Mouse (Mus musculus): Measurements from ENCODE around the gene 2010111I01Rik. TPM values are rescaled to one million over a fixed set of nuclear protein-coding genes. Genes with fewer than 3 reads are reported as not detected.
A peak's percentile ranks its signal among the peaks of the same experiment; 100 is the strongest.

2010111I01Rik gene
- total and polyA plus RNA-seq, 3 experiments, result 13.3 to 19.8 (median 14.4) TPM

- Histone ChIP-seq H3K9me3 (replicated peaks; ENCODE audit: low read length) (no peaks in the 10 kb centered on the region), H3K27me3 (replicated peaks) (no peaks in the 10 kb centered on the region), H3K4me1 (ENCODE audit: control insufficient read depth in 1 of 2, insufficient read depth in 2 of 2) (peaks cover 2 to 4% of the 10 kb centered on the region in 2 experiments), H3K79me2 (replicated peaks; ENCODE audit: control insufficient read depth, extremely low read depth, insufficient read depth, poor library complexity, severe bottlenecking) (no peaks in the 10 kb centered on the region), H3K36me3 (replicated peaks in 1 of 2; ENCODE audit: control insufficient read depth in 1 of 2, insufficient read depth in 1 of 2, low read length in 1 of 2) (no peaks in the 10 kb centered on the region), H3K4me2 (ENCODE audit: insufficient read depth, low read depth, poor library complexity, severe bottlenecking) (no peak overlapping the region), H3K4me3 (replicated peaks in 1 of 3; ENCODE audit: low read depth in 2 of 3, low read length in 2 of 3, poor library complexity in 1 of 3) (no peak overlapping the region), H3K9ac (ENCODE audit: insufficient read depth, low read depth) (no peak overlapping the region), H3K27ac (ENCODE audit: insufficient read depth, low read depth) (no peak overlapping the region)
- in situ Hi-C loops (cut with MboI; ENCODE audit: low pct_ligation_motif_present, low pct_unique_long_range_greater_than_20kb, low sequenced_read_pairs) (no loop called here), dilution Hi-C loops (cut with MboI; ENCODE audit: extremely low pct_ligation_motif_present, extremely low pct_unique_long_range_greater_than_20kb, low sequenced_read_pairs) (no loop called here)
- TF ChIP-seq RAD21 (IDR thresholded peaks at IDR 0.05; ENCODE audit: low read depth, low read length) (peak; percentile 12), MXI1 (IDR thresholded peaks at IDR 0.05; ENCODE audit: low read depth, low read length) (no peak), EP300 (IDR thresholded peaks at IDR 0.05; ENCODE audit: low read length) (no peak), TCF12 (IDR thresholded peaks at IDR 0.05; ENCODE audit: low read depth, low read length) (no peak), CHD2 (IDR thresholded peaks at IDR 0.05; ENCODE audit: low read length) (no peak), NELFE (IDR thresholded peaks at IDR 0.05; ENCODE audit: low read depth, low read length) (no peak), CHD1 (IDR thresholded peaks at IDR 0.05; ENCODE audit: low read depth, low read length) (no peak), CTCF (conservative IDR thresholded peaks at IDR 0.05 in 1 of 2, IDR thresholded peaks at IDR 0.05 in 1 of 2; ENCODE audit: low read depth in 2 of 2, low read length in 2 of 2) (peak in 1 of 2 experiments; percentile 18; a peak in 1 of 4 replicates), MYC (IDR thresholded peaks at IDR 0.05; ENCODE audit: low read depth, low read length) (no peak), POLR2A (IDR thresholded peaks at IDR 0.05; ENCODE audit: low read depth, low read length) (no peak), JUND (conservative IDR thresholded peaks at IDR 0.05; ENCODE audit: low read depth, low read length) (no peak), NRF1 (IDR thresholded peaks at IDR 0.05; ENCODE audit: low read depth, low read length) (no peak), TBP (conservative IDR thresholded peaks at IDR 0.05; ENCODE audit: low read depth, low read length) (no peak), MAZ (IDR thresholded peaks at IDR 0.05; ENCODE audit: low read depth, low read length) (no peak), UBTF (IDR thresholded peaks at IDR 0.05; ENCODE audit: low read depth, low read length) (no peak), IRF4 (IDR thresholded peaks at IDR 0.05; ENCODE audit: low read depth, low read length) (no peak), MAX (IDR thresholded peaks at IDR 0.05; ENCODE audit: low read length) (no peak), SMC3 (IDR thresholded peaks at IDR 0.05; ENCODE audit: low read depth, low read length) (no peak)
- no peak for DNase-seq (ENCODE audit: extremely low read depth)
Observed at GRCm38 (mm10) chr13:62944109-62944508, 20.6 kb upstream of the 2010111I01Rik start.

- no peaks in the 10 kb centered on the region for H3K79me2 ChIP-seq (replicated peaks; ENCODE audit: control insufficient read depth, extremely low read depth, insufficient read depth, poor library complexity, severe bottlenecking)
- no peaks in the 10 kb centered on the region for H3K27me3 ChIP-seq (replicated peaks)
- H3K4me3 ChIP-seq (replicated peaks in 1 of 3; ENCODE audit: low read depth in 2 of 3, low read length in 2 of 3, poor library complexity in 1 of 3), result no peak overlapping the region
- H3K9me3 ChIP-seq (replicated peaks; ENCODE audit: low read length), result no peaks in the 10 kb centered on the region
- no peaks in the 10 kb centered on the region for H3K36me3 ChIP-seq (replicated peaks in 1 of 2; ENCODE audit: control insufficient read depth in 1 of 2, insufficient read depth in 1 of 2, low read length in 1 of 2)
- no peak overlapping the region for H3K27ac ChIP-seq (ENCODE audit: insufficient read depth, low read depth)
- TF ChIP-seq ZNF384 (IDR thresholded peaks at IDR 0.05; ENCODE audit: low read depth, low read length), result peak; percentile 9; the same call in 1 of the 2 replicates
- 0 out of 2 replicates have a peak, but pooled peaks have one; percentile 1 for TF ChIP-seq BHLHE40 (IDR thresholded peaks at IDR 0.05; ENCODE audit: low read depth, low read length)
- TF ChIP-seq KAT2A (IDR thresholded peaks at IDR 0.05; ENCODE audit: insufficient replicate concordance, low read length), result no peak
- no peak for TF ChIP-seq MAX (IDR thresholded peaks at IDR 0.05; ENCODE audit: low read length)
- no peak for TF ChIP-seq CTCF (conservative IDR thresholded peaks at IDR 0.05 in 1 of 2, IDR thresholded peaks at IDR 0.05 in 1 of 2; ENCODE audit: low read depth in 2 of 2, low read length in 2 of 2)
- peak; percentile 57; the same call in 1 of the 2 replicates for TF ChIP-seq IRF4 (IDR thresholded peaks at IDR 0.05; ENCODE audit: low read depth, low read length)
- TF ChIP-seq MAZ (IDR thresholded peaks at IDR 0.05; ENCODE audit: low read depth, low read length), result no peak
- TF ChIP-seq PAX5 (IDR thresholded peaks at IDR 0.05; ENCODE audit: low read length), result no peak
- dilution Hi-C loops (cut with MboI; ENCODE audit: extremely low pct_ligation_motif_present, extremely low pct_unique_long_range_greater_than_20kb, low sequenced_read_pairs) (no loop called here), in situ Hi-C loops (cut with MboI; ENCODE audit: low pct_ligation_motif_present, low pct_unique_long_range_greater_than_20kb, low sequenced_read_pairs) (no loop called here)
- DNase-seq (ENCODE audit: extremely low read depth), result peak; percentile 36
- H3K4me1 ChIP-seq (ENCODE audit: control insufficient read depth in 1 of 2, insufficient read depth in 2 of 2), result peaks cover 5 to 32% of the 10 kb centered on the region in 2 experiments
- H3K9ac ChIP-seq (ENCODE audit: insufficient read depth, low read depth), result no peak overlapping the region
- peak overlapping the region; percentile 31; the same call in 1 of the 2 replicates for H3K4me2 ChIP-seq (ENCODE audit: insufficient read depth, low read depth, poor library complexity, severe bottlenecking)
Observed at GRCm38 (mm10) chr13:62949560-62950188, 15.0 kb upstream of the 2010111I01Rik start.

Data from CH12.LX (cell line).